ENCODE assay signal across 14 mouse cellular contexts in the genomic region with DNA sequence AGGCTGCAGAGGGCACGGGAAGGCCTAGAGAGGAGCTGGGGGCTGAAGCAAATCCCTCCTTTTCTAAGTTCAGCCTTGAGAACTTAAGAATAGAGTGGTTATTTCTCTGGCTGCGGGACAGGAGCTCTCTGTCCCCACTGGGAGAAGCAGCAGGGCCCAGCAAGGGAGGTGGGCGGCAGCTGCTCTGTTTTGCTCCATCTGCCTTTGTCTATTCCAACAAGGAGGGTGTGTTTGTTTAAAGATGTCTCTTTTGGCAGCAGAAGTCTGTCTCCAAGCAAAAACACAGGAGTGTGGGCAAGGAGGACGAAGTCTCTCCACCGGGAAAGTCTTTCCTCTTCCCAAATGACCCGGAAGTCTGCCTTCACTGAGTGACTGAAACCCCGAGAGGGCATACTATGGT. TPM values are rescaled to one million over a fixed set of nuclear protein-coding genes. Genes with fewer than 3 reads are reported as not detected.
A peak's percentile ranks its signal among the peaks of the same experiment; 100 is the strongest.
DNase-seq lines count a peak whose midpoint lies in the region; ATAC-seq and TF ChIP-seq lines count a peak whose summit lies in the region.
"Had no signal": no experiment of that assay in that cellular context is flagged by ENCODE, and none has a peak within 500 bp of the region (broad histone marks: within the 10 kb centered on the region; RNA-seq: fewer than 3 reads in every experiment).

No protein-coding gene starts in this region.

- WGBS in lung, embryonic 14.5 days: 48% methylated on average over 7 of the region's 7 CpGs
- WGBS in intestine, embryonic 15.5 days: 53% methylated on average over 7 of the region's 7 CpGs

- no peak for TF ChIP-seq CTCF in lung, embryonic 14.5 days (IDR thresholded peaks at IDR 0.05; ENCODE audit: low read depth)

- H3K9ac ChIP-seq in lung, embryonic 14.5 days: no peak overlapping the region
- no peak overlapping the region for H3K9ac ChIP-seq in intestine, embryonic 15.5 days
- H3K9ac ChIP-seq: forebrain, embryonic 12.5 days; liver, embryonic 14.5 days; midbrain, embryonic 15.5 days had no signal

- intact Hi-C loops in heart, postnatal 36 days (cut with DNase I): no loop called here

- ATAC-seq in lung, embryonic 14.5 days (ENCODE audit: insufficient read depth): no peak
- ATAC-seq in intestine, embryonic 15.5 days: no peak
- ATAC-seq: midbrain, embryonic 15.5 days had no signal

- peak; percentile 95 for DNase-seq in heart, adult 11 months
- no peak for DNase-seq in heart, postnatal 36 days
- no peak for DNase-seq in lung, embryonic 14.5 days
- DNase-seq in lung, postnatal 14 days: no peak
- peak; percentile 59 for DNase-seq in right cerebral cortex, postnatal 25 days
- DNase-seq in embryo, embryonic 10 days (ENCODE audit: low spot score): no peak
- DNase-seq in cerebellum, postnatal 10 days: no peak
- DNase-seq: adrenal gland, adult 8-10 months; thymus, postnatal 14 days had no signal

- H3K9me3 ChIP-seq in lung, embryonic 14.5 days (ENCODE audit: low read depth, low read length): no peaks in the 10 kb centered on the region
- H3K9me3 ChIP-seq in intestine, embryonic 15.5 days: no peaks in the 10 kb centered on the region
- H3K9me3 ChIP-seq: midbrain, embryonic 15.5 days had no signal

- no peaks in the 10 kb centered on the region for H3K36me3 ChIP-seq in lung, embryonic 14.5 days (ENCODE audit: insufficient read depth)
- H3K36me3 ChIP-seq in intestine, embryonic 15.5 days: no peaks in the 10 kb centered on the region
- H3K36me3 ChIP-seq: forebrain, embryonic 12.5 days; midbrain, embryonic 15.5 days had no signal

- H3K27ac ChIP-seq in lung, embryonic 14.5 days (ENCODE audit: low read depth): peak overlapping the region; percentile 61; the same call in 1 of the 2 replicates
- peak overlapping the region; percentile 46 for H3K27ac ChIP-seq in intestine, embryonic 15.5 days
- H3K27ac ChIP-seq: forebrain, embryonic 12.5 days; liver, embryonic 14.5 days; midbrain, embryonic 15.5 days had no signal

- no peak overlapping the region for H3K4me2 ChIP-seq in lung, embryonic 14.5 days
- H3K4me2 ChIP-seq in intestine, embryonic 15.5 days (replicated peaks): no peak overlapping the region
- H3K4me2 ChIP-seq: forebrain, embryonic 12.5 days; heart, embryonic 11.5 days; midbrain, embryonic 15.5 days had no signal

- no peak overlapping the region for H3K4me3 ChIP-seq in lung, embryonic 14.5 days (ENCODE audit: low read depth, low read length)
- no peak overlapping the region for H3K4me3 ChIP-seq in intestine, embryonic 15.5 days (replicated peaks)
- H3K4me3 ChIP-seq: forebrain, embryonic 12.5 days; midbrain, embryonic 15.5 days had no signal

- H3K4me1 ChIP-seq in lung, embryonic 14.5 days (ENCODE audit: insufficient read depth): peaks cover 15% of the 10 kb centered on the region
- peaks cover 35% of the 10 kb centered on the region for H3K4me1 ChIP-seq in intestine, embryonic 15.5 days (replicated peaks)

- H3K27me3 ChIP-seq in lung, embryonic 14.5 days (ENCODE audit: insufficient read depth, low read length): no peaks in the 10 kb centered on the region
- no peaks in the 10 kb centered on the region for H3K27me3 ChIP-seq in intestine, embryonic 15.5 days (replicated peaks)
- H3K27me3 ChIP-seq: forebrain, embryonic 12.5 days; midbrain, embryonic 15.5 days had no signal

RNA-seq across cellular contexts. Expression of gene Sik1, which starts 18.8 kb away (rescaled TPM):
- 10 to 100 TPM; 24.0 to 68.3 TPM for total RNA-seq in heart, postnatal 36 days (2021)
- polyA plus RNA-seq in lung, embryonic 14.5 days (2014; fragmentation: Nextera tagmentation; extraction: Ambion mirVana): 25.0 and 26.2 TPM in 2 replicates
- 8.8 and 9.2 TPM in 2 replicates for polyA plus RNA-seq in intestine, embryonic 15.5 days (2015; fragmentation: Nextera tagmentation; extraction: Ambion mirVana)

Comparison
In these comparisons a context has a peak if more than half of its experiments do, and no peak if none do; other contexts are left out.
1. DNase-seq: peak in heart, adult 11 months (single experiment) and right cerebral cortex, postnatal 25 days (single experiment); none in heart, postnatal 36 days (0 of 2), lung, embryonic 14.5 days (single experiment), lung, postnatal 14 days (single experiment), embryo, embryonic 10 days (single experiment) and cerebellum, postnatal 10 days (0 of 2).